In the genomic region with DNA sequence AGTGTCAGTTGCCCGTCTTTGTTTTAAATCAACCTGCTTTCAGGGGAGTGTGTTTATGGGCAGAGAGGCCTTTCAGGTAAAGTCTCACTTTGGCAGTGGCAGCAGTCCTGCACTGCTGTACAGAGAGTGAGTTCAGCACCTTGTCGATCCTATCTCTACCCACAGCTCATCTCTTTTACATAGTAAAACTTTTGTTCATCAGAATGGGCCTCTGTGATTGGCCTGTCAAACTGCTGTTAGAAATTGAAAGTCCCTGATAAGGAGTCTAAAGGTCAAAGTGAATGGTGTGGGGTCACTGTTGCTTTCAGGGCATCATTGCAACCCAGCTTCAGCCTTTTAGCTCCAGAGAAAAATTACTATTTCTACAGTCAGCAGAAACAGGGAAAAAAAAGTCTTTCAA, we compare ENCODE assay signal across 25 mouse cellular contexts.
DNase-seq lines count a peak whose midpoint lies in the region; ATAC-seq and TF ChIP-seq lines count a peak whose summit lies in the region.
"Had no signal": no experiment of that assay in that cellular context is flagged by ENCODE, and none has a peak within 500 bp of the region (broad histone marks: within the 10 kb centered on the region; RNA-seq: fewer than 3 reads in every experiment).

No protein-coding gene starts in this region.

- H3K27me3 ChIP-seq in heart, adult 2 months (ENCODE audit: control insufficient read depth, insufficient read depth, low read length): no peaks in the 10 kb centered on the region
- H3K27me3 ChIP-seq in heart, embryonic 16.5 days (ENCODE audit: control insufficient read depth, insufficient read depth, low read length): no peaks in the 10 kb centered on the region
- H3K27me3 ChIP-seq in heart, embryonic 11.5 days (ENCODE audit: control insufficient read depth, insufficient read depth, low read length): no peaks in the 10 kb centered on the region
- H3K27me3 ChIP-seq in liver, embryonic 16.5 days (ENCODE audit: control insufficient read depth, insufficient read depth, low read depth, low read length): no peaks in the 10 kb centered on the region
- H3K27me3 ChIP-seq: CH12.LX; limb, embryonic 13.5 days; midbrain, embryonic 12.5 days had no signal

- no peak for ATAC-seq in heart, embryonic 16.5 days (replicated peaks; ENCODE audit: extremely low read depth, insufficient read depth, low FRiP score)
- ATAC-seq in heart, embryonic 11.5 days (replicated peaks; ENCODE audit: insufficient number of reproducible peaks, low FRiP score, low TSS enrichment): no peak
- peak; percentile 58 for ATAC-seq in CD4-positive, CD25-positive, alpha-beta regulatory T cell, adult 4 months
- ATAC-seq in liver, embryonic 16.5 days (ENCODE audit: low read depth): peak; percentile 70
- ATAC-seq: forebrain, embryonic 16.5 days; hindbrain, embryonic 16.5 days; intestine, postnatal 0 days had no signal

- H3K9me3 ChIP-seq in heart, embryonic 16.5 days (replicated peaks; ENCODE audit: control insufficient read depth, low read length): no peaks in the 10 kb centered on the region
- no peaks in the 10 kb centered on the region for H3K9me3 ChIP-seq in heart, embryonic 11.5 days (replicated peaks; ENCODE audit: control insufficient read depth, low read length)
- no peaks in the 10 kb centered on the region for H3K9me3 ChIP-seq in liver, embryonic 16.5 days (replicated peaks; ENCODE audit: control insufficient read depth, low read length)
- H3K9me3 ChIP-seq: forebrain, embryonic 10.5 days; G1E; hindbrain, embryonic 10.5 days; limb, embryonic 13.5 days; midbrain, embryonic 12.5 days had no signal

- peak overlapping the region; percentile 93 for H3K27ac ChIP-seq in heart, adult 2 months
- H3K27ac ChIP-seq in heart, embryonic 16.5 days (ENCODE audit: low read length): peak overlapping the region; percentile 54
- H3K27ac ChIP-seq in heart, embryonic 11.5 days (ENCODE audit: low read depth, low read length): no peak overlapping the region
- H3K27ac ChIP-seq in liver, embryonic 16.5 days (ENCODE audit: low read length): no peak overlapping the region
- H3K27ac ChIP-seq: forebrain, embryonic 10.5 days; hindbrain, embryonic 10.5 days; limb, embryonic 13.5 days; midbrain, embryonic 12.5 days had no signal

- no peak overlapping the region; the same call in 1 of the 2 replicates for H3K9ac ChIP-seq in heart, adult 2 months (ENCODE audit: low read depth, low read length)
- peak overlapping the region; percentile 26; the same call in 1 of the 2 replicates for H3K9ac ChIP-seq in heart, embryonic 16.5 days (ENCODE audit: low read length)
- H3K9ac ChIP-seq in heart, embryonic 11.5 days (ENCODE audit: low read depth, low read length): no peak overlapping the region
- no peak overlapping the region for H3K9ac ChIP-seq in liver, embryonic 16.5 days (ENCODE audit: low read depth, low read length)
- H3K9ac ChIP-seq: limb, embryonic 13.5 days; lung, embryonic 14.5 days; midbrain, embryonic 12.5 days had no signal

- peaks cover 38% of the 10 kb centered on the region for H3K4me1 ChIP-seq in heart, adult 2 months (ENCODE audit: control insufficient read depth, insufficient read depth, low read length)
- peaks cover 37% of the 10 kb centered on the region for H3K4me1 ChIP-seq in heart, embryonic 16.5 days (ENCODE audit: control insufficient read depth, insufficient read depth, low read length)
- H3K4me1 ChIP-seq in heart, embryonic 11.5 days (ENCODE audit: control insufficient read depth, insufficient read depth, low read length): peaks cover 23% of the 10 kb centered on the region
- H3K4me1 ChIP-seq in liver, embryonic 16.5 days (ENCODE audit: control insufficient read depth, low read depth, low read length): no peaks in the 10 kb centered on the region; the same call in 1 of the 2 replicates
- H3K4me1 ChIP-seq: forebrain, embryonic 10.5 days; hindbrain, embryonic 10.5 days; limb, embryonic 13.5 days; midbrain, embryonic 12.5 days had no signal

- no peak for TF ChIP-seq CTCF in heart, adult 2 months (IDR thresholded peaks at IDR 0.05)

- TF ChIP-seq POLR2A in heart, adult 2 months (IDR thresholded peaks at IDR 0.05; ENCODE audit: insufficient read depth, low read depth, low read length): no peak

- TF ChIP-seq EP300 in heart, adult 2 months (IDR thresholded peaks at IDR 0.05; ENCODE audit: insufficient read depth, low read depth, low read length): no peak

- peaks cover 55% of the 10 kb centered on the region for H3K36me3 ChIP-seq in heart, adult 2 months (ENCODE audit: control insufficient read depth, insufficient read depth, low read length)
- H3K36me3 ChIP-seq in heart, embryonic 16.5 days (ENCODE audit: control insufficient read depth, insufficient read depth): no peaks in the 10 kb centered on the region
- H3K36me3 ChIP-seq in heart, embryonic 11.5 days (ENCODE audit: control insufficient read depth, insufficient read depth, low read length): no peaks in the 10 kb centered on the region
- no peaks in the 10 kb centered on the region for H3K36me3 ChIP-seq in liver, embryonic 16.5 days (ENCODE audit: control insufficient read depth, insufficient read depth)
- H3K36me3 ChIP-seq: forebrain, embryonic 10.5 days; G1E; hindbrain, embryonic 10.5 days; limb, embryonic 13.5 days; midbrain, embryonic 12.5 days had no signal

- peaks cover 8% of the 10 kb centered on the region for H3K79me2 ChIP-seq in heart, adult 2 months (replicated peaks; ENCODE audit: control insufficient read depth, insufficient read depth, low read length)

- WGBS in heart, adult 2 months: 38% methylated on average over 2 of the region's 2 CpGs
- 46% methylated on average over 2 of the region's 2 CpGs for WGBS in heart, embryonic 16.5 days
- 59% methylated on average over 2 of the region's 2 CpGs for WGBS in heart, embryonic 11.5 days (ENCODE audit: insufficient replicate concordance)
- 29% methylated on average over 2 of the region's 2 CpGs for WGBS in liver, embryonic 16.5 days (ENCODE audit: insufficient replicate concordance)

- no peak for DNase-seq in heart, adult 2 months
- DNase-seq in heart, adult 8-10 months (ENCODE audit: low spot score): no peak
- DNase-seq in thymus, postnatal 36 days: no peak
- DNase-seq: adrenal gland, adult 8-10 months; cerebellum, adult 18-20 months; cerebellum, postnatal 14 days; gastrocnemius, postnatal 25 days; kidney, postnatal 36 days; layer of hippocampus, postnatal 36 days; lung, embryonic 14.5 days; thymus, adult 18-20 months; thymus, postnatal 4 days had no signal

- intact Hi-C loops in heart, adult 2 months (cut with DNase I): no loop called here

- no peak overlapping the region for H3K4me2 ChIP-seq in heart, embryonic 16.5 days (ENCODE audit: low read depth, low read length)
- no peak overlapping the region for H3K4me2 ChIP-seq in heart, embryonic 11.5 days
- H3K4me2 ChIP-seq in liver, embryonic 16.5 days (ENCODE audit: low read depth, low read length): no peak overlapping the region
- H3K4me2 ChIP-seq: limb, embryonic 13.5 days; lung, embryonic 14.5 days; midbrain, embryonic 12.5 days had no signal

- H3K4me3 ChIP-seq in heart, adult 2 months: no peak overlapping the region
- H3K4me3 ChIP-seq in heart, embryonic 16.5 days (ENCODE audit: low read length): no peak overlapping the region
- no peak overlapping the region for H3K4me3 ChIP-seq in heart, embryonic 11.5 days (ENCODE audit: low read depth, low read length)
- H3K4me3 ChIP-seq in liver, embryonic 16.5 days (ENCODE audit: low read depth, low read length): no peak overlapping the region
- H3K4me3 ChIP-seq: forebrain, embryonic 10.5 days; hindbrain, embryonic 10.5 days; limb, embryonic 13.5 days; midbrain, embryonic 12.5 days had no signal

Comparison
In these comparisons a context has a peak if more than half of its experiments do, and no peak if none do; other contexts are left out.
1. H3K27ac ChIP-seq: peak in heart, adult 2 months (single experiment) and heart, embryonic 16.5 days (single experiment); none in heart, embryonic 11.5 days (single experiment) and liver, embryonic 16.5 days (single experiment).
2. ATAC-seq: peak in CD4-positive, CD25-positive, alpha-beta regulatory T cell, adult 4 months (single experiment) and liver, embryonic 16.5 days (single experiment); none in heart, embryonic 16.5 days (single experiment) and heart, embryonic 11.5 days (single experiment).